ENCODE assay signal across 19 mouse cellular contexts in genomic region chr2:167074587-167074986, GRCm38 (mm10).
"Had no signal": no experiment of that assay in that cellular context is flagged by ENCODE, and none has a peak within 500 bp of the region (broad histone marks: within the 10 kb centered on the region; RNA-seq: fewer than 3 reads in every experiment).

No protein-coding gene starts in this region.

- H3K4me3 ChIP-seq: midbrain, embryonic 10.5 days; midbrain, embryonic 12.5 days; myocyte; neural tube, embryonic 12.5 days had no signal

- H3K27ac ChIP-seq: liver, embryonic 14.5 days; midbrain, embryonic 10.5 days; midbrain, embryonic 12.5 days; neural tube, embryonic 12.5 days had no signal

- H3K9me3 ChIP-seq: midbrain, embryonic 10.5 days; midbrain, embryonic 12.5 days; neural tube, embryonic 12.5 days had no signal

- H3K9ac ChIP-seq: liver, embryonic 14.5 days; lung, embryonic 14.5 days; midbrain, embryonic 12.5 days; neural tube, embryonic 12.5 days had no signal

- ATAC-seq: midbrain, embryonic 16.5 days had no signal

- H3K4me2 ChIP-seq: lung, embryonic 14.5 days; midbrain, embryonic 12.5 days; neural tube, embryonic 12.5 days had no signal

- H3K27me3 ChIP-seq: midbrain, embryonic 12.5 days; neural tube, embryonic 12.5 days had no signal

- H3K36me3 ChIP-seq: midbrain, embryonic 10.5 days; midbrain, embryonic 12.5 days; neural tube, embryonic 12.5 days had no signal

- DNase-seq: lung, adult 18-20 months; lung, embryonic 14.5 days; lung, postnatal 10 days; lung, postnatal 4 days; midbrain, embryonic 14.5 days; retina, postnatal 1 day; right cerebral cortex, adult 18-20 months; right cerebral cortex, postnatal 25 days; right cerebral cortex, postnatal 4 days; spleen, adult 18-20 months; thymus, adult 18-20 months; thymus, postnatal 25 days; thymus, postnatal 4 days had no signal
